Mouse (Mus musculus): ENCODE results near the gene Nup210l. TPM values are rescaled to one million over a fixed set of nuclear protein-coding genes. Genes with fewer than 3 reads are reported as not detected.

The Nup210l gene
- polyA plus RNA-seq, 1 experiment from 2014 or later = 0.35 TPM

DNA sequence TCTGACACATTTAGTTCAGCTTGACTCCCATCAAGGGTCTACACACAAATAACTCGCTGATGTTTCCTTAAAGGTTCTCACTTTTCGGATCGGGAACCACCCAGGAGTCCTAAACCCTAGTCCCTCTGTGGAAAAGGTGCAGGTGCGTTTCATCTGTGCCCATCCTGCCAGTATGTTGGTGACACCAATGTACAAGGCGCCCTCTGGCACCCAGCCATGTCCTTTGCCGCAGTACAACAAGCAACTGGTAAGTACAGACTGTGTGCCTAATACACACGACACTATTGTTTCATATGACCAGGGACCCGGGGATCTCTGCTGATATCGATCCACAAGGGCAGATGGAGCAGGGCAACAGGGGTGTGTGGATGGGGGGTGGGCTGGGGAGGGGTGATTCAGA lies 55.8 kb downstream of the Nup210l start:
- H3K4me2 ChIP-seq (ENCODE audit: low read depth, low read length) = no peak overlapping the region
- H3K9ac ChIP-seq (replicated peaks; ENCODE audit: low read depth, low read length) = no peak overlapping the region
- H3K9me3 ChIP-seq (ENCODE audit: control insufficient read depth, low read length) = no peaks in the 10 kb centered on the region
- H3K4me3 ChIP-seq (ENCODE audit: low read depth, low read length) = no peak overlapping the region
- no peaks in the 10 kb centered on the region for H3K36me3 ChIP-seq (ENCODE audit: control insufficient read depth, insufficient read depth, low read length)
- ATAC-seq (ENCODE audit: low read depth) = no peak
- no peaks in the 10 kb centered on the region for H3K27me3 ChIP-seq (ENCODE audit: control insufficient read depth, insufficient read depth, low read length)
- 91% methylated on average over 9 of the region's 9 CpGs for WGBS
- H3K4me1 ChIP-seq (ENCODE audit: control insufficient read depth, insufficient read depth, low read length) = no peaks in the 10 kb centered on the region
- no peak overlapping the region for H3K27ac ChIP-seq (ENCODE audit: low read depth, low read length)

DNA sequence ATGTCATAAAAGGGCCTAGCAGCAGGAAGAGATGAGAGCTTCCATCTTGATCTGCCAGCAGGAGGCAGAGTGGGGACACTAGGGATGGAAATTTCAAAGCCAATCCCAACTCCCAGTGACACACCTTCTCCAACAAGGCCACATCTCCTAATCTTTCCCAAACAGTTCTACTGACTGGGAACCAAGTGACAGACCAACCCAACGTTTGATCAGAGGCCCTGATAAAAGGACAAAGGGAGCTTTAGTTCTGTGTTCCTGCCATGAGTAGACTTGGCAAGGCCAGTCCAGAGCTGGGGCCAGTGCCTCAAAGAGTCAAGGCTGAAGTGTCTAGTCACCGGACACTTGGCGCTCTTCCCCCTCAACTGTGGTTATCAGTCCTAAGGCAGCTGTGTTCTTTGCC lies 57.6 kb downstream of the Nup210l start:
- H3K9ac ChIP-seq (replicated peaks; ENCODE audit: low read depth, low read length) = no peak overlapping the region
- H3K4me2 ChIP-seq (ENCODE audit: low read depth, low read length) = no peak overlapping the region
- H3K36me3 ChIP-seq (ENCODE audit: control insufficient read depth, insufficient read depth, low read length) = no peaks in the 10 kb centered on the region
- no peaks in the 10 kb centered on the region for H3K4me1 ChIP-seq (ENCODE audit: control insufficient read depth, insufficient read depth, low read length)
- no peak overlapping the region for H3K4me3 ChIP-seq (ENCODE audit: low read depth, low read length)
- no peak overlapping the region for H3K27ac ChIP-seq (ENCODE audit: low read depth, low read length)
- no peaks in the 10 kb centered on the region for H3K27me3 ChIP-seq (ENCODE audit: control insufficient read depth, insufficient read depth, low read length)
- no peak for ATAC-seq (ENCODE audit: low read depth)
- 81% methylated on average over 3 of the region's 3 CpGs for WGBS
- H3K9me3 ChIP-seq (ENCODE audit: control insufficient read depth, low read length) = no peaks in the 10 kb centered on the region

DNA sequence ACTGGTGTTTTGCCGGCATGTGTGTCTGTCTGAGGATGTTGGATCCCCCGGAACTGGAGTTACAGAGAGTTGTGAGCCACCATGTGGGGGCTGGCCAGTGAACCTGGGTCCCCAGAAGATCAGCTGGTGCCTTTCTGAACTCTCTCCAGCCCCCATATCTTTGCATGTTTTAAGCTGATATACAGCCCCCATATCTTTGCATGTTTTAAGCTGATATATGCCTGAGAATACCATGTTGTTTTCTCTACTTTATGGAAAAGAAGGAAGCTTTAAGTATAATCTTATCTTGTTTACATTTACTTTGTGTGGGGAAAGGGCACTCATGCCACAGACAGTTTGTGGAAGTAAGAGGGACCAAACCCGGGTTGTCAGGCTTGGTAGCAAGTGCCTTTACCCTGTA lies 75.6 kb downstream of the Nup210l start:
- H3K4me1 ChIP-seq (ENCODE audit: control insufficient read depth, insufficient read depth, low read length) = no peaks in the 10 kb centered on the region
- H3K4me2 ChIP-seq (ENCODE audit: low read depth, low read length) = no peak overlapping the region
- H3K36me3 ChIP-seq (ENCODE audit: control insufficient read depth, insufficient read depth, low read length) = no peaks in the 10 kb centered on the region
- H3K4me3 ChIP-seq (ENCODE audit: low read depth, low read length) = no peak overlapping the region
- H3K9me3 ChIP-seq (ENCODE audit: control insufficient read depth, low read length) = no peaks in the 10 kb centered on the region
- H3K27ac ChIP-seq (ENCODE audit: low read depth, low read length) = no peak overlapping the region
- no peak overlapping the region for H3K9ac ChIP-seq (replicated peaks; ENCODE audit: low read depth, low read length)
- WGBS = 82% methylated on average over 3 of the region's 3 CpGs
- H3K27me3 ChIP-seq (ENCODE audit: control insufficient read depth, insufficient read depth, low read length) = no peaks in the 10 kb centered on the region
- no peak for ATAC-seq (ENCODE audit: low read depth)

DNA sequence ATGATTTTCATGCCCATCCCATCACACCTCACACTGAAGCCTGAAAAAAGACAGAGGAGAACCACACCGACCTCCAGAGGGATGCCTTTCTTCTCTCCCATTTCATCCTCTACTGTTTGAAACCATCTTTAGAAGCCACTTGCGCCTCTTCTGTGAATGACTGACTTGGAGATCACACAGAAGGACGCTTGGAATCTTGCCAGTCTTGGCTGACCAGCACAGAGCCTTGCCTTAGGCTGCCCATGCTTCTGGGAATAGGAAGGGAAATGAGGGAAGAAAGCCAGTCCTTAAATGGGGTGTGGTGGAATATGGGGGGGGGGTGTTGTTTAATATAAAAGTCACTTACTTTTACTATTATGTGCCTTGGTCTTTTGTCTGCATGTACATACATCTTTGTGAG lies 79.6 kb downstream of the Nup210l start:
- Histone ChIP-seq H3K4me2 (ENCODE audit: low read depth, low read length) (no peak overlapping the region), H3K27ac (ENCODE audit: low read depth, low read length) (no peak overlapping the region), H3K9ac (replicated peaks; ENCODE audit: low read depth, low read length) (no peak overlapping the region), H3K4me3 (ENCODE audit: low read depth, low read length) (no peak overlapping the region), H3K4me1 (ENCODE audit: control insufficient read depth, insufficient read depth, low read length) (no peaks in the 10 kb centered on the region), H3K27me3 (ENCODE audit: control insufficient read depth, insufficient read depth, low read length) (no peaks in the 10 kb centered on the region), H3K36me3 (ENCODE audit: control insufficient read depth, insufficient read depth, low read length) (no peaks in the 10 kb centered on the region), H3K9me3 (ENCODE audit: control insufficient read depth, low read length) (no peaks in the 10 kb centered on the region)
- 77% methylated on average over 3 of the region's 3 CpGs for WGBS
- no peak for ATAC-seq (ENCODE audit: low read depth)

DNA sequence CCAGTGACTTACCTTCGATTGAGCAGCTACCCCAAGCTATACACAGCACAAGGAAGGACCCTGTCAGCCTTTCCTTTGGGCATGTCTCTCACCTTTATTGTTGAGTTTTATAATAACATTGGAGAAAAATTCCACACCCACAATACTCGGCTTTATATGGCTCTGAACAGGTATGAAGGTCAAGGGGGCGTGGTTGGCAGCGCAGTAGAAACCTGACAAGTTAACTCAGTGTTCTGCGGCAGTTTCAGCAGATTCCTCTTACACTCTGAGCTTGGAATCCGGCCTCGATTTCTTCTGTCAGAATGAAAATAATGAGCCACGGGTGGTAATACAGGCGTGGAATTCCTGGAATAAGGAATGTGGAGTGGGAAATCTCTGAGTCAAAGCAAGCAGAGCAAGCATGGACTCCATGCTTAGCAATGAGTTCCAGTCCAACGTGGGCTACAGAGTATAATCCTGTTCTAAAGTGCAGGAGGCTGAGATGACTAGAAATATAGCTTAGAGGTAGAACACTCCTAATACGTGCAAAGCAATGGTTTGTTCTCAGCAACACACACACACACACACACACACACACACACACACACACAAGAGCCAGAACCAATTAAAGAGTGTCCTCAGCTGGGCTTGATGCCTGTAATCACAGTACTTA lies 87.1 kb downstream of the Nup210l start:
- no peaks in the 10 kb centered on the region for H3K36me3 ChIP-seq (ENCODE audit: control insufficient read depth, insufficient read depth, low read length)
- no peak overlapping the region for H3K4me2 ChIP-seq (ENCODE audit: low read depth, low read length)
- ATAC-seq (ENCODE audit: low read depth) = no peak
- no peaks in the 10 kb centered on the region for H3K27me3 ChIP-seq (ENCODE audit: control insufficient read depth, insufficient read depth, low read length)
- H3K27ac ChIP-seq (ENCODE audit: low read depth, low read length) = no peak overlapping the region
- WGBS = 84% methylated on average over 11 of the region's 11 CpGs
- no peak overlapping the region for H3K9ac ChIP-seq (replicated peaks; ENCODE audit: low read depth, low read length)
- no peak overlapping the region for H3K4me3 ChIP-seq (ENCODE audit: low read depth, low read length)
- no peaks in the 10 kb centered on the region for H3K4me1 ChIP-seq (ENCODE audit: control insufficient read depth, insufficient read depth, low read length)
- H3K9me3 ChIP-seq (ENCODE audit: control insufficient read depth, low read length) = no peaks in the 10 kb centered on the region

DNA sequence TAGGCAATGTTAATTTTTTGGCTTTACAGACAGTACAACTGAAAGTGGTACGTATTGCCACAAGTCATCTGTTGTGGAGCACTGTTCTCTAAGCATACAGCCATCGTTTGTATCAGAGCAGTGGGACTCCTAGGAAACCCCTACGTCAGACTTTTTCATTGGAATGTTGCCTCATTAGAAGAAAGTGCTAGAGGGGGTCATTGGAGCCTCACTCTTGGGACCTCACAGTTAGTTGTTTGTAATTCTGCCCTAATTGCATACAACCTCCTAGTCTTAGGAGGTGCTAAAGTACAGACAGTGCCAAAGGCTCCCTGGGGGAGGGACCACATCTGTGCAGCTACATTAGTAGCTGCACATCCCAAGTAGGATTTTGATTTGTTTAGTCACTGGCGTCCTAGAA lies 90.8 kb downstream of the Nup210l start:
- WGBS = 43% methylated on average over 4 of the region's 4 CpGs
- Histone ChIP-seq H3K27me3 (ENCODE audit: control insufficient read depth, insufficient read depth, low read length) (no peaks in the 10 kb centered on the region), H3K4me2 (ENCODE audit: low read depth, low read length) (no peak overlapping the region), H3K36me3 (ENCODE audit: control insufficient read depth, insufficient read depth, low read length) (no peaks in the 10 kb centered on the region), H3K4me1 (ENCODE audit: control insufficient read depth, insufficient read depth, low read length) (no peaks in the 10 kb centered on the region), H3K27ac (ENCODE audit: low read depth, low read length) (no peak overlapping the region), H3K4me3 (ENCODE audit: low read depth, low read length) (no peak overlapping the region), H3K9me3 (ENCODE audit: control insufficient read depth, low read length) (no peaks in the 10 kb centered on the region), H3K9ac (replicated peaks; ENCODE audit: low read depth, low read length) (no peak overlapping the region)
- ATAC-seq (ENCODE audit: low read depth) = no peak

DNA sequence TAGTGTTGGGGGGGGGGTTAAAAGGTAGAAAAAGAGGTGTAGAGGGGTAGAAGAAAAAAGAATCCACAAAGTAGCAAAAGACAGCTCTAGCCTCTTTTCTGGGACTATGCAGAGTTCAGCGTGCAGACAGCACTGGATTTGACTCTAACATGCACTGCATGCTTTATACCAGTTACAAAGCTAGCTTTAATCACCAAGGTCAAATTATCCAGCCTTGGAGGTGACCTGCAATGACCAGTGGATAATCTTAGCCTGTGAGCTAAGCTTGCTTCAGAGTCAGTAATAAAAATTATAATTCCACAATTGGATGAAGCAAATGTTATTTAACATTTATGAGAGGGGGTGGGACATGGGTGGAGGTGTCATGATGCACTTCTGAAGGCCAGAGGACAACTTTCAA lies 91.7 kb downstream of the Nup210l start:
- H3K4me1 ChIP-seq (ENCODE audit: control insufficient read depth, insufficient read depth, low read length) = no peaks in the 10 kb centered on the region
- no peak overlapping the region for H3K9ac ChIP-seq (replicated peaks; ENCODE audit: low read depth, low read length)
- WGBS = 65% methylated on average over 1 of the region's 1 CpGs
- no peak overlapping the region for H3K4me2 ChIP-seq (ENCODE audit: low read depth, low read length)
- H3K9me3 ChIP-seq (ENCODE audit: control insufficient read depth, low read length) = no peaks in the 10 kb centered on the region
- no peak for ATAC-seq (ENCODE audit: low read depth)
- no peaks in the 10 kb centered on the region for H3K27me3 ChIP-seq (ENCODE audit: control insufficient read depth, insufficient read depth, low read length)
- H3K4me3 ChIP-seq (ENCODE audit: low read depth, low read length) = no peak overlapping the region
- no peaks in the 10 kb centered on the region for H3K36me3 ChIP-seq (ENCODE audit: control insufficient read depth, insufficient read depth, low read length)
- H3K27ac ChIP-seq (ENCODE audit: low read depth, low read length) = no peak overlapping the region

DNA sequence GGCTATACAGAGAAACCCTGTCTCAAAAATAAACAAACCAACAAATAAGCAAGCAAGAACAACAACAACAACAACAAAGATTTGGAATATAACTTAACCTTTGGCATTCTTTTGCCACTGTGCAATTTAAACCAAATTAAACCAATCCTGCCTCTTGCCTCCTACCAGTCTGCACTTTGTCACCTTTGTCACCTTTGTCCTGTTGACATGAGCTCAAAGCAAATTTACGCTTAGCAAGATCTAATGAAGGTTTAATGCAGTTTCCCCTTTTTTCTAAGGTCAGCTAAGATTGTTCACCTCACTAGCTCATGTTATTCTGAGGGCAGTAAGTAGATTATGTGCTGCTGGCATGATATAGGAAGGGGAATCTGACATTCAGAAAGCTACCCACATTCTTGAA lies 93.6 kb downstream of the Nup210l start:
- H3K9ac ChIP-seq (replicated peaks; ENCODE audit: low read depth, low read length) = no peak overlapping the region
- H3K27ac ChIP-seq (ENCODE audit: low read depth, low read length) = no peak overlapping the region
- no peak overlapping the region for H3K4me3 ChIP-seq (ENCODE audit: low read depth, low read length)
- ATAC-seq (ENCODE audit: low read depth) = no peak
- no peaks in the 10 kb centered on the region for H3K9me3 ChIP-seq (ENCODE audit: control insufficient read depth, low read length)
- no peaks in the 10 kb centered on the region for H3K36me3 ChIP-seq (ENCODE audit: control insufficient read depth, insufficient read depth, low read length)
- no peaks in the 10 kb centered on the region for H3K4me1 ChIP-seq (ENCODE audit: control insufficient read depth, insufficient read depth, low read length)
- H3K4me2 ChIP-seq (ENCODE audit: low read depth, low read length) = no peak overlapping the region
- WGBS = 83% methylated on average over 1 of the region's 1 CpGs
- H3K27me3 ChIP-seq (ENCODE audit: control insufficient read depth, insufficient read depth, low read length) = no peaks in the 10 kb centered on the region

DNA sequence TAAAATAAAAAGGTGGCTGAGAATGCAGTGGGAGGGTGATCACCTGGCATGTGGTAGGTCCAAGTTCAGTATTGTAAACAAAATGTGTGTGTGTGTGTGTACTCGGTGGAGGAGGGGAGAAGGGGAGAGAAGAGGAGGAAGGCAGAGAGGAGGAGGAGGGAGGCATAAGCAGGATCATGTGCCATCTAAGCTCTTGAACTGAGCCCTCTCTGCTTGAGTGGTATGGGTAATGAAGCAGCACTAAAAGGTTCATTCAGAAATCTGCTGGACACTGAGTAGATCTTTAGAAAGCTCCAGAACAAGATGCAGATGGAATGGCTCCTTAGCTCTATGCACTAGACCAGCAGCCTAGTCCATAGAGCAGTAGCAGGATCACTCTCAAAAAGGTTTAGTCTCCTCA lies 99.0 kb downstream of the Nup210l start:
- Histone ChIP-seq H3K9ac (replicated peaks; ENCODE audit: low read depth, low read length) (no peak overlapping the region), H3K4me1 (ENCODE audit: control insufficient read depth, insufficient read depth, low read length) (no peaks in the 10 kb centered on the region), H3K4me3 (ENCODE audit: low read depth, low read length) (no peak overlapping the region), H3K4me2 (ENCODE audit: low read depth, low read length) (no peak overlapping the region), H3K9me3 (ENCODE audit: control insufficient read depth, low read length) (no peaks in the 10 kb centered on the region), H3K27me3 (ENCODE audit: control insufficient read depth, insufficient read depth, low read length) (no peaks in the 10 kb centered on the region), H3K36me3 (ENCODE audit: control insufficient read depth, insufficient read depth, low read length) (peaks cover under 1% of the 10 kb centered on the region; the same call in 1 of the 2 replicates), H3K27ac (ENCODE audit: low read depth, low read length) (no peak overlapping the region)
- no peak for ATAC-seq (ENCODE audit: low read depth)
- WGBS = 65% methylated on average over 1 of the region's 1 CpGs
